Mouse (Mus musculus) kidney, adult 2 months (tissue): ENCODE measurements around the gene Atp1a1. TPM values are rescaled to one million over a fixed set of nuclear protein-coding genes. Genes with fewer than 3 reads are reported as not detected.

ENCODE experiments used
- DNase-seq: peaks from one replicate; pipeline ENCODE4 v3.0.0; 2021
- H3K27ac ChIP-seq: fragments of 200-500 bp; 2 replicates; pipeline ENCODE4 v1.5.1; 2012; ENCODE audit warnings: low read depth, low read length, control low read depth, inconsistent platforms; ENCODE audit not compliant: insufficient read depth
- H3K27me3 ChIP-seq: fragments of 200-500 bp; replicated peaks from 2 replicates; pipeline ENCODE4 v1.6.1; 2012; ENCODE audit warnings: mild to moderate bottlenecking, moderate library complexity, low read length, inconsistent platforms; ENCODE audit not compliant: control insufficient read depth, insufficient read depth
- H3K36me3 ChIP-seq: fragments of 200-500 bp; 2 replicates; pipeline ENCODE4 v1.6.1; 2012; ENCODE audit warnings: mild to moderate bottlenecking, moderate library complexity, low read length, inconsistent platforms; ENCODE audit not compliant: control insufficient read depth, insufficient read depth
- H3K4me1 ChIP-seq: fragments of 200-500 bp; 2 replicates; pipeline ENCODE4 v1.6.1; 2011; ENCODE audit warnings: low read length; ENCODE audit not compliant: control insufficient read depth, insufficient read depth
- H3K4me3 ChIP-seq: fragments of 200-500 bp; 2 replicates; pipeline ENCODE4 v1.5.1; 2011; ENCODE audit warnings: mild to moderate bottlenecking, low read depth, low read length, control low read depth; ENCODE audit not compliant: insufficient read depth
- CTCF ChIP-seq: fragments of 200-500 bp; conservative IDR thresholded peaks from 2 replicates; pipeline ENCODE4 v1.5.1; 2011; ENCODE audit warnings: low read depth, mild to moderate bottlenecking, control low read depth, low read length, moderate library complexity, mixed read lengths; ENCODE audit not compliant: insufficient read depth, insufficient read length
- POLR2A ChIP-seq: fragments of 200-500 bp; IDR thresholded peaks from one replicate; pipeline ENCODE4 v1.6.1; 2011; ENCODE audit warnings: low read depth, low read length, control low read depth
- WGBS: fragments of 180-500 bp; shearing (Covaris S2); methylation state at CpG from one replicate; pipeline ENCODE4 v1.1.7; 2018; 5-methylcytosine and 5-hydroxymethylcytosine counted together
- polyA plus RNA-seq: library from polyadenylated mRNA; depleted of rRNA; stranded (reverse); fragments of >200 nt; gene quantifications from 2 replicates; pipeline ENCODE4 v1.2.3, GENCODE M21; 2012

The Atp1a1 gene
- polyA plus RNA-seq, 1 experiment, result 2,267 TPM

DNA sequence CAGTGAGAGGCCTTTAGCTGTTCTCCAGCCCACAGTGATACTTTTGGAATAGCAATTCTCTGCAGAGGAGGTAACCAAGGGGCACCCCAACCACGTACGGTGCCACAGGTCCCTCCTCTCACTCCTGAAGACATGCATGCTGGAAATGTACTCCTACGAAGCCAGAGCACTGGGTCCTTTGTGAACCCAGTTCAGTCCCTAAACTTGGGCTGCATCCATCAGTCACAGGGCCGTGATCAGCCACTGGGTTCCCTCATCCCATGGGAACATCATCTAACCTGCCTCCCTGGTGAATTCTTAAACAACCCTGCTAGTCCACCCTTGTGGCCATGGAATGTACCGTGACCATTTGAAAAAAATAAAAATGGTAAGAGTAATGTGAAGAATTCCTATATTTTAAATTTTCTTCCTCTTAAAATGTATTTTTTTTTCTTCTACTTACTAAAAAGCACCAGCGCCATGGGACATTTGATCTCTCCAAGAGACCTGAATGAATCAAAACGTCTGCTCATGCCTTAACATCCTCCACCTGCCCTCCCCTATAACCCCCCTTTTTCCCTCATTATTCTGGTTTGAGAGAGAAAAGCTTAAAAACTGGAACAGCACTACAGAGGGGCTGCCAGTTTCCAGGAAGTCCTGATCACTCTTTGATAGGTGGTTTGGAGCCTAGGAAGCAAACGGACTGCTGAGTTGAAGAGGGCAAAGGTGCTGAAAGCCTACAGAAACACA is 5.1 kb downstream of the Atp1a1 start:
- peak overlapping the region; percentile 39 for H3K4me3 ChIP-seq

DNA sequence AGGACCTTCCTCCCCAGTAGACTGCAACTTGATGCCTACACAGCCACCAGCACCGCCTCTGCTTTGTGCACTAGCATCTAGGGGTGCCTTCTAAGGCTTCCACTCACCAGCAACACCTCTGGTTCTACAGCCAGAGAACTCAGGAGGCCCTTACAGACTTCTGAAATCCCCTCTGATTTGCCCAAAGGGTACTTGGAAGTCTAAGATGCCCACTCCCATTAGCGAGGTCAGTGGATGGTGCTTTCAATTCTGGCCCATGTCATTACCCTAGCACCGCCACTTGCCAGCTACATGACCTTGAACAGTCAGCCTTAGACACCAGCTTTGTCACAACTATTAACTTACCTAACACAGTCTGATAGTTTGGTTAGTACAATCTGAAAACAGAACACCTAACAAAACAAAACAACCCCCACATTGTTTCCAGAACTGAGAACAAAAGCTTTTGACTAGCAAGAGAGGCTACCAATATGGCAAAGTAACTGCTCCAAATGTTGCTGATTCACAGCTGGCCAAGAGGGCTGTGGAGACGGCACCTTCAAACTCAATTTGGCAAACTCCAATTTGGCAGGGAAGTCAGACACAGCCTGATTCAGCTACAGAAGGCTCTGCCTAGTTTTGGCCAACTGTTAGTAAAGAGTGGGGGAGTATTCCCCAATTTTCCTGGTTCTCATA is 6.1 kb downstream of the Atp1a1 start:
- peaks cover 33% of the 10 kb centered on the region for H3K4me1 ChIP-seq
- no peaks in the 10 kb centered on the region for H3K27me3 ChIP-seq
- peak overlapping the region; percentile 26 for H3K4me3 ChIP-seq
- 38% methylated on average over 4 of the region's 4 CpGs for WGBS
- peaks cover 32% of the 10 kb centered on the region for H3K36me3 ChIP-seq
- no peak for TF ChIP-seq CTCF
- TF ChIP-seq POLR2A, result no peak
- H3K27ac ChIP-seq, result peak overlapping the region; percentile 61
- peak; percentile 48 for DNase-seq

More for the DNA sequence above, 5.1 kb downstream of the Atp1a1 start:
- Histone ChIP-seq H3K27me3 (no peaks in the 10 kb centered on the region), H3K4me1 (peaks cover 33% of the 10 kb centered on the region), H3K36me3 (peaks cover 24% of the 10 kb centered on the region), H3K27ac (peak overlapping the region; percentile 95)
- WGBS, result 31% methylated on average over 8 of the region's 8 CpGs
- TF ChIP-seq CTCF, result no peak
- no peak for TF ChIP-seq POLR2A
- DNase-seq, result peak; percentile 44

DNA sequence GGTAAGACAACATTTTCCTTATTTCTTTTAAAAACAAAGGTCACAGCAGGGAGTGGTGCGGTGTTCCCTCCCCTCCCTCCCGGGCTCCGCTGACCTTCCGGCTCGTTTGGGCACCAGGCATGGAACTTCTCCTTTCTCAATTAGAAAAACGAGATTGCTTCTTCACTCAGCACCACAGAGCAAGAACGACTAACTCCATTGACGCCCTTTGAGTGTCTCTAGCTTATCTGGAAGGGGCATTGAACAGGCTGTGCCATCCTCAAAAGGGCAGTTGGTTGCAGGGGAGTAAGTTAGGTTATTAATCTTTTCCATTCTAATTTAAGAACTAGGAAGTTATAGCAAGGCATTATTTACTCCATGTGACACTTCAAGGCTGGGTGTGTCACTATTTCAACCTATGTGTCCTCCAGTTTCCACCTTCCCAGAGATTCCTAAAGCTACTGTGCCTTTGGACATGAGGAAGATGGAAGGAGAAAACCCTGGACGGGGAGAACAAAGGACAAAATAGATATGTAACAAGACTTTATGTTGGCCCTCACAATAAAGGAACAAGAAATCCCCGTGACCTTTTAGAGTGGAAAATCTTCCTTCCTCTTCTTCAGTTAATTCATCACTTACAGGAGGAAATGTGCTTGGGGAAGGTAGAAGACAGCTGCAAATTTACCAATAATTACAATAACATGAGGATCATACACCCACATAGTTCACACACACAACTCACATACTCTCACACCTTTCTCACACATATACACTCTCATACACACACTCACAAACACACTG is 7.0 kb downstream of the Atp1a1 start:
- Histone ChIP-seq H3K4me1 (peaks cover 33% of the 10 kb centered on the region), H3K27ac (peak overlapping the region; percentile 61), H3K4me3 (peak overlapping the region; percentile 33; the same call in 1 of the 2 replicates), H3K36me3 (peaks cover 37% of the 10 kb centered on the region), H3K27me3 (no peaks in the 10 kb centered on the region)
- DNase-seq, result peak; percentile 46
- no peak for TF ChIP-seq POLR2A
- no peak for TF ChIP-seq CTCF
- WGBS, result 10% methylated on average over 10 of the region's 10 CpGs

DNA sequence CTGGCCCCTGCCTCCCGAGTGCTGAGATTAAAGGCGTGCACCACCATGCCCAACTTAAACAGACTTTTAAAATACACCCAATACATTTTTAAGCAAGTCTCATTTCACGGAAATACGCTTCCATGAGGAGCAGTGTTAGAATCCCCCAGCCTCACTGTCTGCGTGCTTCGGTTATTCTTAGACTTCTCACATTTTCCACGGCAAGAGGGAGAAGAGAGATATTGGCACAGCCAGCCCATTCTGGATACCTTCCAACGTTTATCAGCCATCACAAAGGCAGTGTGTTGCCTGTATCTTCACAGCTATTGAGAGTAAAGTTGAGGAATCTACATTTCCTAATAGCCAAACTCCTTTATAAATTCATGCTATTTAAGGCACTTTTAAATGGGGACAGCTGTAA is 7.8 kb downstream of the Atp1a1 start:
- no peaks in the 10 kb centered on the region for H3K27me3 ChIP-seq
- H3K4me3 ChIP-seq, result no peak overlapping the region
- H3K4me1 ChIP-seq, result peaks cover 33% of the 10 kb centered on the region
- TF ChIP-seq CTCF, result no peak
- no peak for TF ChIP-seq POLR2A
- DNase-seq, result peak; percentile 43
- peaks cover 41% of the 10 kb centered on the region for H3K36me3 ChIP-seq
- WGBS, result 32% methylated on average over 8 of the region's 8 CpGs
- H3K27ac ChIP-seq, result peak overlapping the region; percentile 40

DNA sequence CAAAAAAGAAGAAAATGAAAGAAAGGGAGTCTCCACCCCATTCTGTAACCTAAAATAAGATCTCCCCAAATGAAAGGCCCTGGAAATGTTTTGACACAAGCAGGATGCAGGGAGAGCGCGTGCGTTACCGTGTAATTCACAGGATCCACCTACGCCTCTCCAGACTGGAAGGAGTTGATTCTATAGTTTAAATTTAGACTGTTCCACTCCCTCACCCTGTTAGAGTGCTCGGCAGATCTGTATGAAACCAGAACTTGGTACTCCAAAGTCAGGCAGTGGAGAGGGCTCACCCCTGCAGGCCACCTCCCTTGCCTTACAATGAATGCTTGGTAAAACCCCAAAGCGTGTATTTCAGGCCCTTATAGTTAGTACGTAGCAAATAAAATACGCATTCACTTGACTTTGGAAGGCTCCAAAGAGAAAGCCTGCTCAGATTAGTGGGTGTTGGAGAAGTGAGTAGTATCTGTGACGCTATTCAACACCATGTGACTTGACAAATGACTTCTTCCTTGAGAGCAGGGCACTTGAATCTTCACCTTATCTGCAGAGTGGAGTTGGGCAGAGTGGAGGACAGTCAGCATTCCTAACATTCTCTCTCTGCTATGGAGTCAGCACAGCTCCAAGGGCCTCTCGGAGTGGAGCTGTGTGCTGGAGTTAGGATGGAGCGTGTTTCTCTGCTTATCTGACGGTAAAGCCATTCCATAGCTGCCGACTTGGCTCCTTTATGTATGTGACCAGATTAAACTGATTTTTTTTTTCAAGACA is 8.4 kb downstream of the Atp1a1 start:
- peaks cover 31% of the 10 kb centered on the region for H3K4me1 ChIP-seq
- no peaks in the 10 kb centered on the region for H3K27me3 ChIP-seq
- TF ChIP-seq CTCF (no peak), POLR2A (no peak)
- peaks cover 44% of the 10 kb centered on the region for H3K36me3 ChIP-seq
- H3K27ac ChIP-seq, result peak overlapping the region; percentile 40
- no peak for DNase-seq
- H3K4me3 ChIP-seq, result no peak overlapping the region
- WGBS, result 38% methylated on average over 14 of the region's 14 CpGs

DNA sequence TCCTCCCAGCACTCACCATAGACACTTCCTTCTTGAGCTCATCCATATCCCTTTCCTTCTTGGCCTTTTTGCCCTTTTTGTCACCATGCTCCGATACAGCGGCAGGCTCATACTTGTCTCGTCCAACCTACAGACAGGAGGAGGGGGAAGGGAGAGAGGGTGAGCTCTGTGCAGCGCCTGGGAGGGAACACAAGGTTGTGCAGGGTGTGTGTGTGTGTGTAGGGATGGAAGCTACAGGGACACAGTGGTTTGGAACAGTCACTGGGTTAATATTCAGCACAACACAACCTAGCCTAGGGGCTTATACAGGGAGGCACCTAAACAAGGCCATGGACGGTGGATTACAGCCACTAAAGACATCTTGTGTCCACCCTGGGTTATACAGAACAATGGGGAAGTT is 9.5 kb downstream of the Atp1a1 start:
- peaks cover 45% of the 10 kb centered on the region for H3K36me3 ChIP-seq
- peak overlapping the region; percentile 33 for H3K27ac ChIP-seq
- TF ChIP-seq CTCF (no peak), POLR2A (no peak)

More for the DNA sequence above, 9.5 kb downstream of the Atp1a1 start:
- H3K4me3 ChIP-seq, result no peak overlapping the region
- peaks cover 28% of the 10 kb centered on the region for H3K4me1 ChIP-seq
- no peaks in the 10 kb centered on the region for H3K27me3 ChIP-seq
- no peak for DNase-seq
- WGBS, result 31% methylated on average over 5 of the region's 5 CpGs
